Mouse (Mus musculus) limb, embryonic 15.5 days (tissue): ENCODE measurements around the gene Ssu2. TPM values are rescaled to one million over a fixed set of nuclear protein-coding genes. Genes with fewer than 3 reads are reported as not detected.

Source experiments
- ATAC-seq: fragments of 200-750 bp; cut with Nextera tagmentation; 2 replicates; pipeline ENCODE4 v1.8.0; 2017; ENCODE audit warnings: low read depth, moderate TSS enrichment; ENCODE audit not compliant: insufficient number of reproducible peaks, low FRiP score, low TSS enrichment
- H3K27ac ChIP-seq: fragments of 300-500 bp; sonication (generic); 2 replicates; pipeline ENCODE4 v1.5.1; 2015; ENCODE audit warnings: moderate library complexity, mild to moderate bottlenecking, inconsistent platforms
- H3K27me3 ChIP-seq: fragments of 300-500 bp; sonication (generic); 2 replicates; pipeline ENCODE4 v1.6.1; 2015; ENCODE audit warnings: inconsistent platforms
- H3K36me3 ChIP-seq: fragments of 300-500 bp; sonication (generic); 2 replicates; pipeline ENCODE4 v1.6.1; 2015; ENCODE audit warnings: inconsistent platforms
- H3K4me1 ChIP-seq: fragments of 300-500 bp; sonication (generic); 2 replicates; pipeline ENCODE4 v1.6.1; 2015; ENCODE audit warnings: inconsistent platforms
- H3K4me2 ChIP-seq: fragments of 300-500 bp; sonication (generic); 2 replicates; pipeline ENCODE4 v1.6.1; 2015; ENCODE audit warnings: mild to moderate bottlenecking, inconsistent platforms
- H3K4me3 ChIP-seq: fragments of 300-500 bp; sonication (generic); 2 replicates; pipeline ENCODE4 v1.5.1; 2015; ENCODE audit warnings: mild to moderate bottlenecking, inconsistent platforms
- H3K9ac ChIP-seq: fragments of 300-500 bp; sonication (generic); 2 replicates; pipeline ENCODE4 v1.6.1; 2015; ENCODE audit warnings: inconsistent platforms
- H3K9me3 ChIP-seq: fragments of 300-500 bp; sonication (generic); 2 replicates; pipeline ENCODE4 v1.6.1; 2016; ENCODE audit warnings: inconsistent platforms
- WGBS: fragments of 180-500 bp; shearing (Covaris S2); methylation state at CpG from one replicate; pipeline ENCODE4 v1.1.7; 2015; 5-methylcytosine and 5-hydroxymethylcytosine counted together
- polyA plus RNA-seq: library from polyadenylated mRNA; unstranded; fragments of >200 nt; fragmentation: Nextera tagmentation; extraction: Ambion mirVana; gene quantifications from 2 replicates; pipeline ENCODE4 v1.2.1, GENCODE M21; 2015

Ssu2 gene
- polyA plus RNA-seq, 1 experiment from 2014 or later: 3.1 TPM

DNA sequence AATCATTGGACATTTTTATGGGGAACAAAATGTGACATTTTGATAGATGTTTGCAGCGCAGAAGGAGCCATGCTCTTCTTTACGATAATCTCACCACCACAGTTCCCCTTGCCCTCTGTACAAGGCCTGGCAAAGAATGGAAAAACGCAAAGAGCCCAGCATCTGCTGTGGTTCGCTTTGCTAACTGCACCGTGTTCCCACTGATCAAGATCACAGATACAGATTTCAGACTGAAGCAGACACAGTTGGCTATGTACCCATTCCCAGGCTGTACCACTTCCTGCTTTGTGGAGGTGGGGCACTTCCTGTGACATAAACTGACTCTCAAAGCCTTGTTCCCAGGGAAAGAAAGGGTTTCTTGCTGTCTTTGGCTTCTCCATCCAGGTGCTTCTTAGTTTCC, 53.9 kb downstream of the Ssu2 start:
- H3K36me3 ChIP-seq: 0 out of 2 replicates have a peak, but pooled peaks cover 2% of the 10 kb centered on the region
- no peak overlapping the region for H3K9ac ChIP-seq
- no peak for ATAC-seq
- no peak overlapping the region for H3K4me3 ChIP-seq
- no peaks in the 10 kb centered on the region for H3K4me1 ChIP-seq
- 74% methylated on average over 5 of the region's 5 CpGs for WGBS
- no peak overlapping the region for H3K27ac ChIP-seq
- no peaks in the 10 kb centered on the region for H3K27me3 ChIP-seq
- H3K9me3 ChIP-seq: no peaks in the 10 kb centered on the region
- H3K4me2 ChIP-seq: no peak overlapping the region

DNA sequence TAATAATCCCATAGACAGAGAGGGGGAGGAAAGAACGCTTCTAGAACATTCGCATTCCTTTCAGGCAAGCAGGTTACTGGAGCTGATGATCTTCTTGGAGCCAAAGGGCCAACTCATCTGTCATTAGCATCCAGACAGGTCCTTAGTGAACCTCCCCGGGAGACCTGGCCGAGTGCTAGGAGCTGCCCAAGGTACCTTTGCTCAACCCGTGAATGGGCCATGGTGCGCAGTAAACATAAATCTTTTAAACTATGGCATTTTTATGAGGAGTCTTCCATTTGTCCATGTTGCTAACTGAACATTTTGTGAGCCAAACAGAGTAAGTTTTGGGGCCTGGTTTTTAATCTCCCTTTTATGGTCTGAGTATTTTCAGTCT, 56.6 kb downstream of the Ssu2 start:
- 61% methylated on average over 6 of the region's 6 CpGs for WGBS
- H3K27ac ChIP-seq: no peak overlapping the region
- no peak overlapping the region for H3K4me2 ChIP-seq
- H3K4me3 ChIP-seq: no peak overlapping the region
- no peaks in the 10 kb centered on the region for H3K27me3 ChIP-seq
- no peak for ATAC-seq
- H3K9me3 ChIP-seq: no peaks in the 10 kb centered on the region
- 0 out of 2 replicates have a peak, but pooled peaks cover 2% of the 10 kb centered on the region for H3K36me3 ChIP-seq
- H3K9ac ChIP-seq: no peak overlapping the region
- H3K4me1 ChIP-seq: no peaks in the 10 kb centered on the region

DNA sequence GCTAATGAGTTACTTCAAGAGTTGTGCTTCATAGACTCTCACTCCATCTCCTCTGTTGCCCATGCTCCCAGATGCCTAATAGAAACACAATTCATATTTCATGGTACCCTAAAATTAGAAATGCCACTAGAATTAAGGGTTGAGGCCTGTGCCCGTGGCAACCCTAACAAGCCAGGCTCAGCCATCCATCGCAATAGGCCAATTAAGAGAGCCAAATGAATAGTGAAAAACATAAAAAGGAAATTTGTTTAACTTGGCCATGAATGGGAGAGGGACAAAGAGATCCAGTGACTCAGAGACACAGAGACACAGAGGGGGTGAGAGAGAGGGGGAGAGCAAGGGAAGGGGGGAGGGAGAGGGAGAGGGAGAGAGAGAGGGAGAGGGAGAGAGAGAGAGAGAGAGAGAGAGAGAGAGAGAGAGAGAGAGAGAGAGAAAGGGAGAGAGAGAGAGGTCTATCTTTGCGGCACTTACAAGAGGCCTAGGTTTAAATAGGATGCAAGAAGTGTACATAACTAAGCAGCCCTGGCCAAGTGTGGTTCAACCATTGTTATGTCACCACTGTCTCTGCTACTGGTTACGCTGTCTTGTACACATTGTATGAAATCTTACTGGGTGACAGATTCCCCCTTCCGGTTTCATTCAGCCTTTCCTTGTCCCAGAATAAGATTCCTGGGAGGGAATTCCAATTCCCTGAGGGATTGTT, 57.2 kb downstream of the Ssu2 start:
- 88% methylated on average over 5 of the region's 5 CpGs for WGBS
- no peaks in the 10 kb centered on the region for H3K27me3 ChIP-seq
- H3K4me1 ChIP-seq: no peaks in the 10 kb centered on the region
- 0 out of 2 replicates have a peak, but pooled peaks cover 2% of the 10 kb centered on the region for H3K36me3 ChIP-seq
- H3K4me2 ChIP-seq: no peak overlapping the region
- no peak overlapping the region for H3K27ac ChIP-seq
- H3K4me3 ChIP-seq: no peak overlapping the region
- no peak overlapping the region for H3K9ac ChIP-seq
- no peak for ATAC-seq
- no peaks in the 10 kb centered on the region for H3K9me3 ChIP-seq

DNA sequence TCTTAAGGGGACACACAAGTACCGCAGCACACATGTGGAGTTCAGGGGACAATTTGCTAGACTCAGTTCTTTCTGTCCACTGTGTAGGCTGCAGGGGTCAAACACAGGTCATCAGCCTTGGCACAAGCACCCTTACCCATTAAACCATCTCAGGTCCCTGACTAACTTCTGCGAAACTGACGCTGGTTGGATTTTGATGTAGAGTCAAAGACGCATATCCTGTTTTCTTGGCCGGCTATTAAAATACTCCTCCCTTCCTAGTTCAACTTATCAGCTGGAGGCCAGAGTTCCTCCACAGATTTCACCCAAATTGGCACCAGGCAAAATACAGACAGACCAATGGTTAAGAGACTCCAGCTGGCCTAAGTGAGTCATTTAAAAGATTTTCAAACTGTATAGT, 60.0 kb downstream of the Ssu2 start:
- no peaks in the 10 kb centered on the region for H3K9me3 ChIP-seq
- ATAC-seq: no peak
- H3K4me3 ChIP-seq: no peak overlapping the region
- no peaks in the 10 kb centered on the region for H3K27me3 ChIP-seq
- H3K4me2 ChIP-seq: no peak overlapping the region
- no peak overlapping the region for H3K9ac ChIP-seq
- no peak overlapping the region for H3K27ac ChIP-seq
- WGBS: 74% methylated on average over 5 of the region's 5 CpGs
- no peaks in the 10 kb centered on the region for H3K4me1 ChIP-seq
- 0 out of 2 replicates have a peak, but pooled peaks cover 2% of the 10 kb centered on the region for H3K36me3 ChIP-seq

DNA sequence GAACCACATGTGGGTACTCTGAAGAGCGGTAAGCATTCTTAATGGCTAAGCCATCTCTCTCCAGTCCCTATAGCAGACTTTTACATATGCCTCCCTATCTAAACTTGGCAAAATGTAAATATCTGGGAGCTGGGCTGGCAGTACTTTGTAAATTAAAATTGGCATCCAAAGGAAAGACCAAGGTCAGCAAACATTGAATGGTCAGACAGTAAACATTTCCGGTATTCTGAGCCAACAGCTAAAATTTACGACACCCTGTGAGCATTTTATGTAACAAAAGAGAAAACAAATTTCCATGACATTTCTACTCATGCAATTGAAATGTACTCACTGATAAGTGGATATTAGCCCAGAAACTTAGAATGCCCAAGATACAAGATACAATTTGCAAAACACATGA, 62.6 kb downstream of the Ssu2 start:
- no peaks in the 10 kb centered on the region for H3K9me3 ChIP-seq
- no peak overlapping the region for H3K4me2 ChIP-seq
- 87% methylated on average over 3 of the region's 3 CpGs for WGBS
- no peak overlapping the region for H3K9ac ChIP-seq
- H3K36me3 ChIP-seq: 0 out of 2 replicates have a peak, but pooled peaks cover 2% of the 10 kb centered on the region
- ATAC-seq: no peak
- no peak overlapping the region for H3K27ac ChIP-seq
- H3K4me3 ChIP-seq: no peak overlapping the region
- no peaks in the 10 kb centered on the region for H3K27me3 ChIP-seq
- peaks cover 7% of the 10 kb centered on the region for H3K4me1 ChIP-seq

DNA sequence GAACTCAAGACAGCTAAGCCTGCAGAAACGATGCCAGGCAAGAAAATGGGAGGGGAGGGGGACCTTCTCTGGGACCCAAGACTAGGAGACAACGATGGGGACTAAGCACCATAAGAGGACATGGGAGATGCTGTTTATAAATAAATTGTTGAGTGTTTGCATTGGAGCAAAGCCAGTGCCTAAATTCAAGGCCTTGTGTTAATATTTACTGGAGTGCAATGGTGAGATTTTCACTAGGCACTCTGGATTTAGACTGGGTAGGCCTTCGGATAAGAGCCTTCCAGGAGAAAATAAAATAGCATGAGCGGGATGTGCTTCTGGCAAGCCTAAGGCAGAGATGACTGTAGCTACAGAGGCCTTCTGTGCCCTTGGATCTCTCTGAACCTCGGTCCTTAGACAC, 64.9 kb downstream of the Ssu2 start:
- Histone ChIP-seq H3K4me1 (peaks cover 7% of the 10 kb centered on the region), H3K9ac (no peak overlapping the region), H3K4me3 (no peak overlapping the region), H3K36me3 (no peaks in the 10 kb centered on the region), H3K9me3 (no peaks in the 10 kb centered on the region), H3K27me3 (no peaks in the 10 kb centered on the region), H3K27ac (no peak overlapping the region), H3K4me2 (no peak overlapping the region)
- ATAC-seq: no peak
- WGBS: 76% methylated on average over 5 of the region's 5 CpGs

DNA sequence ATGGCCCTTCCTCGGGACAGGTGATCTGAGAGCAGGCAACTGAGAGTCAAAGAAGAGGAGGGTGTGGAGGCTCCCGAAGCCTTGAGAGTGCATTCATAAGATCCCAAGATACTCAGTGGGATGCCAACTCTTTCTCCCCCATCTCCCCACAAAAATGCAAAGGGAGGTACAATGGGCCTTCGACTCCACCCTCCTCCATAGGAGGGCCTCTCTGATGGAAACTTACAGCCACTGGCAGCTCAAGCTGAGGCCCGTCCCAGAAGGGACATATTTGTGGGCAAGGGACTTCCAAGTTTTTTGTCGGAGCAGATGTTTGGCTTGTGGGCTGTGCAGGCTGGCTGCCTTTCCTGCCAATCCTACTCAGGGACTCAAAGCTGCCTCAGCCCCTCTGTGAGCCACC, 67.1 kb downstream of the Ssu2 start:
- peak; percentile 79 for ATAC-seq
- Histone ChIP-seq H3K4me3 (no peak overlapping the region), H3K27ac (peak overlapping the region; percentile 39), H3K4me2 (no peak overlapping the region), H3K9me3 (no peaks in the 10 kb centered on the region), H3K36me3 (no peaks in the 10 kb centered on the region), H3K9ac (no peak overlapping the region), H3K27me3 (no peaks in the 10 kb centered on the region), H3K4me1 (peaks cover 7% of the 10 kb centered on the region)
- WGBS: 36% methylated on average over 5 of the region's 5 CpGs

DNA sequence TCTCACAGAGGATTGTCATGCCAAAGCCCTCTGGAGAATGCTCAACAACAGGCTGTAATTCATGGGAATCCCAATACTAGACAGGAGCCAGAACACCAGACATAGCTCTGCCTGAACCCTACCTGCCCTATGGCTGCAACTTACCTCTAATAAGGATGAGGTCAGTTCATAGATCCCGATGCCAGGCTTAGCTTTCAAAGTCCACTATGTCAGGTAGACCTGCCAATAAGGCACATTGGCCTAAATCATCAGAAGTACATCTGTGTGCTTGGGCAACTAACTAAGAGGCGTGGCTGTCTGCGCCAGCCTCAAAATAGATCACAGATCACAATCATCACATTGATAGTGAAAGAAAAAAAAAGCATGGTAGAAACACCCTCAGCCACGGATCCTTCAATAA, 68.4 kb downstream of the Ssu2 start:
- no peaks in the 10 kb centered on the region for H3K27me3 ChIP-seq
- H3K4me3 ChIP-seq: no peak overlapping the region
- 86% methylated on average over 4 of the region's 4 CpGs for WGBS
- no peaks in the 10 kb centered on the region for H3K9me3 ChIP-seq
- peaks cover 7% of the 10 kb centered on the region for H3K4me1 ChIP-seq
- H3K36me3 ChIP-seq: no peaks in the 10 kb centered on the region
- no peak overlapping the region for H3K9ac ChIP-seq
- ATAC-seq: no peak
- no peak overlapping the region for H3K4me2 ChIP-seq
- no peak overlapping the region for H3K27ac ChIP-seq

DNA sequence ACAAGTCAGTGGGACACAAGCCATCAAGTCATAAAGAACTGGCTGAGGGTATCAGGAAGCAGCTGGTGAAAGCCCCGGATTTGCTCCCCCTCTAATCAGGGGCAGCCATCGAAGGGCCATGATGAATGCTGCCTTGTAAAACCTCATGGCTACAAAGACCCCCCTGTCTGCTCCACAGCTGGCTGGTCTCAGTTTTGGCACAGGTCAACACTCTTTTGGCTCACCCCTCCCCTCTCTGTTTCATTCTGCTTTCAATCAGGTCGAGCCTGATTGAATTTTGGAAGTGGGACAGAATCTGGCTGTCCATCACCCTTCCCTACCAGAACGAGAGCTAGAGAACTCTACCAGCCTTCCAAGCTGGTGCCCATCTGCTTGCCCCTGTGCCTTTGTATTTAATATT, 76.4 kb downstream of the Ssu2 start:
- no peaks in the 10 kb centered on the region for H3K27me3 ChIP-seq
- no peak overlapping the region for H3K4me2 ChIP-seq
- H3K9me3 ChIP-seq: no peaks in the 10 kb centered on the region
- H3K4me1 ChIP-seq: peaks cover 13% of the 10 kb centered on the region
- peak; percentile 50; the same call in 1 of the 2 replicates for ATAC-seq
- no peaks in the 10 kb centered on the region for H3K36me3 ChIP-seq
- no peak overlapping the region for H3K4me3 ChIP-seq
- no peak overlapping the region for H3K27ac ChIP-seq
- WGBS: 22% methylated on average over 4 of the region's 4 CpGs
- no peak overlapping the region for H3K9ac ChIP-seq

DNA sequence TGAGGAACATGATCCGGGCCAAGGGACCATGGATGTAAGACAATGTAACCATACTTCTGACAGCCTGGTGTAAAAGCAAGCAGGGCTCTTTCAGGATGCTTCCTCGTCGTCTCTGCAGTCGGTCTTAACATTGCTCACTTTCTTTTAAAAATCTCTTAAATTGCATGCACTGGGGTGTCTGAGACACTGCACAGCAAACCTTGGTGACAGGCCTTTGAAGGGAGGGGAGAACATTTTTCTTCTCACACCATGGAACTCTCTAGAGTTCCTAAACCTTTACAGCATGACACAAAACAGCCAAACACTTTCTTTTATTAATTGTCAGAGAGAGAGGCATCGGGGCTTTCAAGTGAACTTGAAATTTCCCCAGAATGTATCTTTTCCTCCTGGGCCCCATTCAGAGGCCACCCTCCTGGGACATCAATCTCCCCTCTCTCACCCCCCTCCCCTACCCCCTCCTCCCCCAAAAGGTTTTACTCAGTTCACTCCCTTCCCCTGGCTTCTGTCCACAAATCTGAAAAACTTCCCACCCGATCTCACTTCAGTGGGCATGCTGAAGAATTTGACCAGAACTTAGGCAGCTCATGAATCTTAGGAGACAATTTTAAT, 78.4 kb downstream of the Ssu2 start:
- Histone ChIP-seq H3K4me3 (no peak overlapping the region), H3K27me3 (no peaks in the 10 kb centered on the region), H3K27ac (0 out of 2 replicates have a peak overlapping the region, but pooled peaks have one; percentile 4), H3K4me1 (peaks cover 20% of the 10 kb centered on the region), H3K4me2 (no peak overlapping the region), H3K9me3 (no peaks in the 10 kb centered on the region), H3K36me3 (no peaks in the 10 kb centered on the region), H3K9ac (no peak overlapping the region)
- WGBS: 38% methylated on average over 6 of the region's 6 CpGs
- no peak for ATAC-seq
